Mouse (Mus musculus) kidney, postnatal 14 days (tissue): ENCODE data around the gene Efcab12.
"Not testable (repeated sequence)": the region's sequence is repeated elsewhere in the genome, so short reads cannot be mapped to it uniquely, and the experiment has no call there.

ENCODE experiments used
- DNase-seq: peaks from one replicate; pipeline ENCODE4 v3.0.0; 2022; ENCODE audit warnings: mixed read lengths

Gene Efcab12

DNA sequence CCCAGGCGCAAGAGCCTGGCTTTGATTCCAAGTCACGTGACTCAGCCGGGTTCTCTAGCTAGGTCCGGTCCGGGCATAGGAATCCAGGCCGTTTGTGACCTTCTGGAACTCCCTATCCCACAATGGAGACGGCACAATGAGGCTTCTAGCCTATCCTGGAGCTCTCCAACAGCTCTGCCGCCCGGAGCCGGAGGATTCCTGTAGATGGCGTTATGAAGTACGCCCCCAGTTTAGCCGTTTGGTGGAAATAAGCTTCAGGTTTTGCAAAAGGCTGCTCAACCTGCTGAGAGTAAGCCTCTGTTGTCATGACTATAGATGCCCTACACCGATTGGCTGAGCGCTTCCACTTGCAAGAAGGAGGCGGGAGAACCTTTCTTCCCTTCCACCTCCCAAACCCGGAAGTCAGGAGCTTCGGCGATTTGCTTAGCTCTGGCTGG, at the start of gene Efcab12:
Gene Efcab12 (minus strand): TSS at position 252 of the 437 bp plus-strand sequence.
- peak; percentile 81 for DNase-seq

DNA sequence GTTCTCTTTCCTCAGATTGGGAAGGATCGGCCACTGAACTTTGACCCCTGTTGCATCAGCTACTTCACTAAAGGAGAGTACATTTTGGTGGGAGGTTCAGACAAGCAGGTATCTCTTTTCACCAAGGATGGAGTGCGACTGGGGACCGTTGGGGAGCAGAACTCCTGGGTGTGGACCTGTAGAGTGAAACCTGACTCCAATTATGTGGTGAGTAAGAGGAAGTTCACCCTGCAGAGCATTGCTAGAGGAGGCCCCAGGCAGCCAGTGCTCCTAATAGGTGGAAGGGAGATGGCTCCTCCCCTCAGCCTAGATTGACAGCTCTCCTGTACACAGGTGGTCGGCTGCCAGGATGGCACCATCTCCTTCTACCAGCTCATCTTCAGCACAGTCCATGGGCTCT, 48.7 kb upstream of the Efcab12 start:
- no peak for DNase-seq

DNA sequence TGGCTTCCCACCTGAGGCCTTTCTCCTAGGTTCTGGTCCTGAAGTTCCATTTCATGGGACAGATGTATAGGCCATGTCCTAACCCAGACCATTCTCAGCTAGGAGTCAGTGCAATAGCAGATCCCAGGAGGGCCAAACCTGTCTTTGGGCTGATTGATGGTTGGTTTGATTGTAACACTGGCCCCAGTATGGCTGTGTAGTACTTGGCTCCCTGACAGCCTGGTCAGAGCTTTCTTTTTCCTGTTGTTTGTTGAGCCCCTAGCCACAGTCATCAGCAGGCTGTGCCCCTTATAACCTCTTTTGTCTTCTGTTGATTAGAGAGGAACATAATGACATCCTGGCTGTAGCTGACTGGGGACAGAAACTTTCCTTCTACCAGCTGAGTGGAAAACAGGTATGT, 45.8 kb upstream of the Efcab12 start:
- DNase-seq = peak; percentile 55

DNA sequence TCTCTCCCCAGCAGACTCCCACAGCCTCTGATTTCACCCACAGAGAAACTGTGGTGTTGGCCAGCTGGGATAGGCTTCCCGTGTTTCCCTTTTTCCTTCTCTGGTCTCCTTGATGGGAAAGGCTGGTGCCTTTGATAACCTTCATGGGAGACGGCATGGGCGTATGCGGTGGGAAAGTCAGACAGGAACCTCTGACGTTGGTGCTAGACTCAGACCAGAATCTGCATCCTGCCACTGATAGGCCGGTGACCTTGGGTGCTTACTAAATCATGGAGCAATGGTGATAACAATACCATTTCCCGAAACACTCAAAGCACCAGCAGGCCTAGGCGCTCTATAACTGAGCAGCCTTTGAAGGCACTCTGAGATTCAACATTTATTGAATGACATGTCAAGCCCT, 42.5 kb upstream of the Efcab12 start:
- DNase-seq = peak; percentile 64

DNA sequence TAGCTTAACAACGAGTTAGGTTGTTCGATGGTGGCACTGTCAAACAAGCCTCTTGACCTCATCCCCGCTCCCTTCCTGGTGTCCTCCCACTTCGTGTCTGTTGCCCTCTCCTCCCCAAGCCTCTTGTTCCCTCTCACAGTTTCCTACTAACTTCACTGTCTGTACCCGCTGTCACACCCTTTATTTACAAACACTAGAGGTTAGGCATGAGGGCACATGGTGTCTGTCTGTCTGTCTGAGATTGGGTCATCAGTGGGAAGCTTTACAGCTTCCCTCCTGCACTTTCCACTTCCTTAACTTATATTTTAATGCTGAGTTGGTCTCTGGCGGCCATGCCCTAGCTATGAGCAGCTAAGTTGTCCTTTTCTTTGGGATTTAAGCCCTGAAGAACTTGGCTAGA, 41.5 kb upstream of the Efcab12 start:
- no peak for DNase-seq

DNA sequence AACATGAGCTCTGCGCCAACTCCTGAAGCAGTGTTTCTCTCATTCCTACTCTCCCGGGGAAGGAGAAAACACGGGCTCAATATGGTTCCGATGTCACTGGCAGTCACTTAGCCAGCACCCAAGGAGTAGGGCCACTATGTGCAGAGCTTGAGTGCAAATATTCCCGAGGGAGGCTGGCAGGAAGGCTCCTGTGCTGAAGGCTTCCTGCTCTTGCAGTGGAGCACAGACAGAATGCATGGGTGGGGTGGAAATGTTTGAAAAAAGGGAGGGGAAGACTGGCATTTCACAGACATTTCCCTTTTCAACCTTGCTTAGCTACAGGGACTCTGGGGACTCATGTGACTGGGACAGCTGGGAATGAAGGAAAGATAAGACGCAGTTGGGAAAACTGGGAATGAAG, 40.5 kb upstream of the Efcab12 start:
- DNase-seq = no peak

DNA sequence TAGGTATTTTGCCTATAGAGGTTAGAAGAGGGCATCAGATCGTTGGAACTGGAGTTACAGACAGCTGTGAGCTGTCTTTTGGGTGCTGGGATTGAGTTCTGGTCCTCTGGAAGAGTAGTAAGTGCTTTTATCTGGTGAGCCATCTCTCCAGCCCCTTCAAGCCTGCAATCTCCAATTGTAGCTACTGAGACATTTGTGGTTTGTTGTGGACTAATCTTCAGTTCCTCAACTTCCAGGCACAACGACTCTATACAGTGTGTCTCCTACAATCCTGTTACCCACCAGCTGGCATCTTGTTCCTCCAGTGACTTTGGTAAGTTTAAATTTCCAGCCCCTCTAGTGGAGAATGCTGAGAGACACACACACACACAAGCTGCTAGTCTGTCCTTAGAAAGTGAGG, 39.0 kb upstream of the Efcab12 start:
- no peak for DNase-seq

DNA sequence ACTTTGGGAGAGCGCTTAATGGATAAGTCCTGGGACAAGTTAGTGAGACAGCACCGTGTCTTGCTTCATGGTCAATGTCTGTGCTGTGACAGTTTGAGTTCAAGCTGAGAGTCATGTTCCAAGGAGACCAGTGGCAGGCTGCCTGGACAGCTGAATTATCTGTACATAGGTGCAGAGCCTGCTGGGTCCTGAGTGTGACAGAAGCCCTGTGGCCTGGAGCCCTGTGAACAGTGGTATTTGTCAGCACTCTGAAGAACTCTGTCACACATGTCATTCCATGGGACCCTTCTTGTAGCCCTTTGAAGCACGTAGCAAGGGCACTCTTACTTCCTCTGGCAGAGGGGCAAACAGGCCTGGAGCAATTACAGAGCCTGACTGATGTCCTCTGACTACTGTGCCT, 33.1 kb upstream of the Efcab12 start:
- DNase-seq = not testable (repeated sequence)

DNA sequence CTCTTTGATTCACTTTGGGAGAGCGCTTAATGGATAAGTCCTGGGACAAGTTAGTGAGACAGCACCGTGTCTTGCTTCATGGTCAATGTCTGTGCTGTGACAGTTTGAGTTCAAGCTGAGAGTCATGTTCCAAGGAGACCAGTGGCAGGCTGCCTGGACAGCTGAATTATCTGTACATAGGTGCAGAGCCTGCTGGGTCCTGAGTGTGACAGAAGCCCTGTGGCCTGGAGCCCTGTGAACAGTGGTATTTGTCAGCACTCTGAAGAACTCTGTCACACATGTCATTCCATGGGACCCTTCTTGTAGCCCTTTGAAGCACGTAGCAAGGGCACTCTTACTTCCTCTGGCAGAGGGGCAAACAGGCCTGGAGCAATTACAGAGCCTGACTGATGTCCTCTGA, 28.9 kb upstream of the Efcab12 start:
- DNase-seq = not testable (repeated sequence)

DNA sequence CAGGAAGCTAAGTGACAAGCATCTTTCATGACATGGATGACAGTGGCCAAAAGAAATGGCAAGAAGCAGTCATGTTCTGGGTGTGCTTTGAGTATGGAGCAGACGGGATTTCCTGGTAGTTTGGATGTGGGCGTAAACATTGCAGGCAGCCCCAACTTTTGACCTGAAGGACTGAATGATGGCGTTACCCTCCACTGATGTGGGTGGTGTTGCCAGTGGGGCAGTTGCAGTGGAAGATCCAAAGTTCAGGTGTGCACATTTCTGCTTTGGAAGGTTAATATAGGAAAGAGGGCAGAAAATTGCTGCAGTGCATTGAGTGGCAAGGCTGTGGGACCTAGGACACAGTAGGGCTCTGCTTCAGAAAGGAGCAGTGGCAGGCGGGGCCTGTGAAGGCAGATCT, 27.0 kb upstream of the Efcab12 start:
- DNase-seq = no peak

DNA sequence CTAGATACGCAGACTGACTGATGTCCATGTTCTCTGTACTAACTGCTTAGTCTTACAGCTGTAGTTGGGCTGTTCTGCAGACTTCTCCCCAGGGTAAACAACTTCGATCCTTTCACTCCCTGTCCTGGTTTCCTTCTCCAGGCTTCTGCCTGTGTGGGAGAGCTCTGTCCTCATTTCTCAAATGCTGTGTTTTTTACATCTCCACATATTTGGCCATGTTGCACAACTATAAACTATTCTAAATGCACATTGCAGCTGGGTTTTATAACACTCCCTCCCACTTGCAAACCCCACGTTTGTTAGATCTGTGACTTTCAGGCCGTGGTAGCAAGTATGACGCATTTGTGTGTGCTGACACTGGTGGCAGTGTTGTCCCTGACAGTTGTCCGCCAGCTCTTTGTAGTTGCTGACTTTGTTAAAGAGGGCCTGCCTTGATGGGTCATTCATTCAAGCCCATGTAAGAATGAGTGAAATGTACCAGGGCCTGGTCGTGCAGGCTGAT, 25.2 kb upstream of the Efcab12 start:
- DNase-seq = no peak

DNA sequence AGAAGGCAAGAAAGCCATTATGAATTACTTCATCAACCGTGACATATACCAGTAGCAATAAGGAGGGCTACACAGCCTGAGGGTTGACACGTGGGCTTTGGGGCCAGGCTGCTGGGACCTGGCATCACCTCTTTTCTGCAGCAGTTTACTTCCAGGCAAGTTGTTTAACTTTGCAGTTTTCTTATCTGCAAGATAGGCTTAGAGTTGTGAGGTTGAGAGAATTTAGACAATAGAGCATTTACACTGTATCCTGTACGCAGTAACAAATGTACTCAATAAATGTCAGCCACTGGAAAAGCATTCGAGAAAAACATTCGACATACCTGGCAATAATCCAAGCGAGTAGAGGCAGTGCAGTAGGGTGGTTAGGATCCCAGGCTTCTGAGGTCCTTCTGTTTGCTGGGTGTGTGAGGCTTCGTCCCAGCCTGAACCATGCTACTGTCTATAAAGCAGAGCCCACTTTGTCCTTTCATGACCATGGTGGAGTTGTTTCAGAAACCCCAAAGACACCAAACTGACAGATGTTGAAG, 21.9 kb upstream of the Efcab12 start:
- peak; percentile 23 for DNase-seq

DNA sequence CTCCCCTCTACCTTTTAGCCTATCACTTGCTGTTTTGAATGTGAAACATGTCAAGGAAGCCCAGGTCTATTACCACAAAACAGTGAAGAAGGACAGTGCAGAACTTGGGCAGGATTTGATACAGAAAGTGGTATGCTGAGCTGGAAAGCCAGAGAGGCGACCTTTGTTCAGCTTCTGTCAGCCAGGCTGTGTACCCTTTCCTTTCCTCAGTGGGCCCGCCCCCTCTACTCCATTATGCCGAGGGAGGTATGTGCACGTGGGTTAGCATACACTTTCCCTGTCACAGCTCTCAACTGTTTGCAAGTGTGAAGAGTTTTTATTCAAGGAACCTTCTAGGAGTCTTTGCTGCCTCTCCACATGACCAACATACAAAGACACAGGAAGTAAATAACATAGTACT, 21.0 kb upstream of the Efcab12 start:
- peak; percentile 50 for DNase-seq

DNA sequence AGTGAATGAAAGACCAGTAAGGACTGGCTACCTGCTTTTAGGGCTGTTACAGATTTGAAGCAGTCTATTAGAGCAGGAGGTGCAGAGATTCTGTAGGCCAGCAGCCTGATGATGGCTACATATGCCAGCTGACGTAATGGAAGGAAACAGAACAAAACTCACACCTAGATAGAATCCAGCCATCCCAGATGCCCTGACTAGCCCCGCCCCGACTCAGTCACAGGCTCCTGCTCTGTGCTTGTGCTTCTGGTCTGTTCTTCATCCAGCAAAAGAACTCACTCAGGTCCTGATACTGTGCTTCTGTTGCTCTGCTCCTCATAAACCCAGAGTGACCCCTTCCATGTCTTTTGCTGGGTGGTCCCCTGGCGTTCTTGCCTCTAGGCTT, 18.1 kb upstream of the Efcab12 start:
- peak; percentile 19 for DNase-seq

DNA sequence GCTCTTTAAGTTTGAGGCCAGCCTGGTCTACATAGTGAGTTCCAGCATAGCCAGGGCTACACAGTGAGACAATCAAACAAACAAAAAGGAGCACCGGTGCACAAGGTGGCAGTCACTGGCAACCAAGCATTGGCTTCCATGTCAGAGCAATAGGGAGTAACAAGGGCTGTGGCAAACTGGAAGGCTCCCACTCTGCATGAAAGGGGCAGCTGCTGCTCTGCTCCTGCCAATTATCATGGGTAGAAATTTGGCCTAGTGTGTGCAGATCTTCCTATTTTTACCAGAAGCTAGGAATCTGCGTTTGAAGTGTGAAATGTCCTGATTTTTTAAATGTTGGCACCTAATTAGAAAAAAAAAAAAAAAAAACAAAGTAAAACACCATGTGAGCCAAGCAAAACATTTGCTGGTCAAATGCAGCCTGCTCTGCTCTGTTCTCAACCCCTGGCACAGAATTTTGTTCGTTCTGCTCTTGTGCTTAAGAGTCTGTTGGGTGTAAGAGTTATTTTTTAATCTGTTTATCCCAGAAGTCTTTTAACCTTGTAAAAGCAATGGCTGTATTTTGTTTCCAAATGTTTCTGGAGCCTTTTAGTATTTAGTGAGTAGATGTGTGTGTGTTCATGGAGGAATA, 17.6 kb upstream of the Efcab12 start:
- DNase-seq = peak; percentile 28

DNA sequence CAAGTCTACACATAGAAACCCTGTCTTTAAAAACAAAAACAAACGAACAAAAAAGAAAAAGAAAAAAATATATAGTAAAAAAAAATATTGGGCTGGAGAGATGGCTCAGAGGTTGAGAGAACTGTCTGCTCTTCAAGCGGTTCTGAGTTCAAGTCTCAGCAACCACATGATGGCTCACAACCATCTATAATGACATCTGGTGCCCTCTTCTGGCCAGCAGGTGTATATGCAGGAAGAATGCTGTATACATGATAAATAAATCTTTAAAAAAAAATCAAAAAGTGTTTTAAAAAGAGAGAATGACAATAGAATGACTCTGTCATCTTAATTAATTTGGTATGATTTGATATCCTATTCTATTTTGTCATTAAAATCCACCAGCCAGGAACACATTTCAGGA, 16.2 kb upstream of the Efcab12 start:
- DNase-seq = peak; percentile 23

DNA sequence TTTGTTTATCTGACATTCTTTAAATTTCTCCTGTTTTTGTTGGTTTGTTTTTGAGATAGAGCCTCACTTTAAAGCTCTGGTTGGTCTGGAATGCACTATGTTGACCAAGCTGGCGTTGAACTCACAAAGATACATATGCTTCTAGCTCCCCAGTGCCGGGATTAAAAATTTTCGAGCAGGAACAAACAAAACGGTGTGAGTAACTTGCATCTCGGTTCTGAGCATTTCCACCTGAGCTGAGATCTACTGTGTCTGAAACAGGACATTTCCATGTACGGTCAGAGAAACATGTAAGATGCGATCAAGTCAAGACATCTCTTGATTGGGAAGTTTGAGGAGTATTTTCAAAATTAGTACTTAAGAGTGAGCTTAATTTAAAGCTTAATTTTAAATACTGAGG, 15.8 kb upstream of the Efcab12 start:
- DNase-seq = no peak

DNA sequence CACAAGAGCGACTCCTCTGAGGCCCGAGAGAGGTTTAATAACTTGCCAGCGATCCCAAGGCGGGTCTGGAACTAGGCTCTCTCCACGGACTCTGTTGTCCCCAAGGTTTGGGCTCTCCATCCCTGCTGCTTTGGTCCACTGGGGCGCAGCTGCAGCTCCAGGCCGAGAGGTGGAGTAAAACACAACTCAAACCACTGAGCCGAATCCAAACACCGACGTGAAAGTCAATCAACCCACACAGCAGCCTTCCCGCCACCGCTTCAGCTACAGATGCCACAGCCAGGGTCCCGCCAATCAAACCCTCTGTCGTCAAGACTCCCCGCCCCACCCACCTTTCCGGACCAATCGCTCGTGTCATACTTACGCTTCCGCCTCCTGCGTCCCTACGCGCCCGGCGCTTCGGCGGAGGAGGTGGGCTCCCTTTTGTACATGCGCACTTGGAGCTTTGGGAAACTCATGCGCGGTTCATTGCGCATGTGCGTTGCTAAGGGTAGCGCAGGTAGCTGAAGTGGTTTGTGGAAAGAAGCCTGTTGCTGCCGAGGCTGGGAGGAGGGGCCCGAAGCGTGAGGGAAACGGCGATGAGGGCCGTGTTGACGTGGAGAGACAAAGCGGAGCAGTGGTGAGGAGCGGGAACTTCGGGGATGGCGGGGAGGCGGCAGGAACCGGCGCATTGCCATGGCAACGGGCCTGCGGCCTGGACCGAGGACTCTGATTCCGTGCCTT, 15.0 kb upstream of the Efcab12 start, which contains the start of the genes Mbd4 and Ift122:
Gene Mbd4 (minus strand): TSS at position 281 of the 723 bp plus-strand sequence.
Gene Ift122 (plus strand): TSS at position 380 of the 723 bp plus-strand sequence.
- peak; percentile 99 for DNase-seq

DNA sequence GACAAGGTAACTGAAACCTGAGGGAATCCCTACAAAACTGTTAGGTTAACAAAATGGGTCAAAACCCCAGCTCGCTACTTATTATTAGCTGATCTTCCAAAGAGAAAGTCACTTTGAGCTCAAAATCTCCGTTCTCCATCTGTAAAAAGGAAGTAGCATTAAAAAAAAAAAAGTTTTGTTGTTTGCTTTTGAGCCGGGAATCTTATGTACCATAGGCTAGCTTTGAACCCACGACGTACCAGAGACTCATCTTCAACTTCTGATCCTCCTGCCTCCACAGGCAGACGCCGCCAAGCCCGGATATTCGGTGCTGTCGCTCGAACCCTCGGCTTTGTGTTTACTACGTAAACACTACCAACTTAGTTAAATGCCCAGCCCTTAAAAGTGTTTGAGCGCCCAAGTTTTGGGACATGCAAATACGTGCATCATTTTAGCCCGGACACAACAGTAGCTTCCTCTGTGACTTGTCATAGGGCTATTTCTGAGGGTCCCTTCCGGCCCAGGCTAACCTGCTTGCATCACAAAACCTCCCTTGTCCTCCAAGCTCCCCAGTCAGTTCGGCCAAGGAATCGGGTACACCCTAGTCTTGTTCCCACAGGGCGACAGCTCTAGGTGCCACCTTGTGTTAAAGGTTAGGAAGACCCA, 14.4 kb upstream of the Efcab12 start:
- no peak for DNase-seq

DNA sequence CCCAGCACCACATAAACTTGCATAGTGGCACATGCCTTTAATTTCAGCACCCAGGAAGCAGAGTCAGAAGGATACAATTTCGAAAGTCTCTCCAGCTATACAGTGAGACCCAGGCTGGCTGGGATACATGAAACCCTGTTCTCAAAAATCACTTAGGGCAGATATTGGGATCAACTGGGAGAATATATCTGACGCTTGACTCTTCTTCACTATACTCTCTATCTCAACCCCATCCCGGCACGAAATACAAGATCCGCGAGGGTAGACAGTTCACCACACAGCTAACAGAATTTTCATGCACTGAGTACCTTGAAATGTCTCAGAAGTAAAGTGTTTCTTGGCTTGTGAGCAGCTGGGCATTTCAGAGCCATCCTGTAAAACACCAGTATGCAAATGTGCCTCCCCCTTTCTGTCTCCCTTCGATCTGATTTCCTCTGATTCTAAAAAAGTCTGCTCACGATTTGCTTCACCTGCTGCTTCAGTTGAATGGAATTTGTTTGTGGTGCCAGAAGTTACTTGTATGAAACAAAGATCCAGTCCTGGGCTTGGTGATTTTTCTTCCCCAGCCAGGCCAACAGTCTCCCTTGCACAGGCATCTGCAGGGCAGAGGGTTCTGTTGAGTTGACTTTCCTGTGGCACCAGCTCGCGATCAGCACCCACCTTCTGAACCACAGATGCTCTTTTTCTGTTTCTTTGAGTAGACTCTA, 10.5 kb upstream of the Efcab12 start:
- DNase-seq = no peak

DNA sequence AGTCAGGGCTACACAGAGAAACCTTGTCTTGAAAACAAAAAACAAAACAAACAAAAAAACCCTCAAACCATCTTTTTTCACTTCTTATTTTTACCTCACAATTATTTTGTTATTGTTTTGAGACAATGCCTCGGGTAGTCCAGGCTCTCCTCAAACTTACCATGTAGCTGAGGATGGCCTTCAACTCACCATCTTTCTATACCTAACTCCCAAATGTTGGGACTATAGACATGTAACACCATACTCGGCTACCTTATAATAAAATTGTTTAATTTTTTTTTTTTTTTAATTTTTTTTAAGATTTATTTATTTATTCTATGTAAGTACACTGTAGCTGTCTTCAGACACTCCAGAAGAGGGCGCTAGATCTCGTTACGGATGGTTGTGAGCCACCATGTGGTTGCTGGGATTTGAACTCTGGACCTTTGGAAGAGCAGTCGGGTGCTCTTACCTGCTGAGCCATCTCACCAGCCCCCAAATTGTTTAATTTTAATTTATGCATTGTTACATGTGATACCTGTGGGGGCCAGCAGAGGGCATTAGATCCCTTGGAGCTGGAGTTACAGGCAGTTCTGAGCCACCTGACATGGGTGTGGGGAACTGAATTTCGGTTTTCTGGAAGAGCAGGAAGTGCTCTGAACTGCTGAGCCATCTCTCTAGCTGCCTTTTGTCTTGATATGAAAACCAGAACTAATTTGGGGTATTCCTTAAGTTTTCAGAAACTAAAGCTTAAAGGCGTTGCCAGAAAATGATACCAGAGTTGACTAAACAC, 8.6 kb upstream of the Efcab12 start:
- DNase-seq = peak; percentile 73

DNA sequence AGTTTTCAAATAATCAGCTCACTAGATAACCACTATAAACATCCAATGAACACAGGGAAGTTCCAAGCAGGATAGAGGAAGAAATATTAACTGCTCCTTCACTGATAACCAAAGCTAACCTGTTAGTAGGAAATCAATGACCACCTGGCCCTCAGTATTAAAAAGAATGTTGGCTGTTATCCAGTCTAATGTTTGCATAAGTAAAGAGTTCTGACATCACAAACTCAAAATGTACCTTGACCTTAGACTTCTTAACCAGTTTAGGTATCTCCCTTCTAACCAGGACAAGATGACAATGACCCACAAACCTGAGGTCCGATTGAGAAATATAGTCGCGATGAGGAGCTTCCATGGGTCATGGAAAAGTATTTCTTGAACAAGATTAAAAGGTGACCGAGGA, 6.8 kb upstream of the Efcab12 start:
- DNase-seq = no peak
